Mouse (Mus musculus) brain, embryonic 14.5 days (tissue): ENCODE results near the gene Anxa1. TPM values are rescaled to one million over a fixed set of nuclear protein-coding genes. Genes with fewer than 3 reads are reported as not detected.

Experiments
- DNase-seq: peaks from one replicate; pipeline ENCODE4 v3.0.0-alpha.2; 2011; ENCODE audit warnings: low read depth
- CTCF ChIP-seq: fragments of 200-500 bp; IDR thresholded peaks from 2 replicates; pipeline ENCODE4 v1.5.1; 2012; ENCODE audit warnings: inconsistent platforms, mild to moderate bottlenecking, moderate library complexity, borderline replicate concordance; ENCODE audit not compliant: insufficient read depth, insufficient read length; ENCODE audit errors: extremely low read depth
- POLR2A ChIP-seq: fragments of 200-500 bp; IDR thresholded peaks from 2 replicates; pipeline ENCODE4 v1.6.1; 2012; ENCODE audit warnings: mild to moderate bottlenecking, inconsistent platforms, borderline replicate concordance; ENCODE audit not compliant: poor library complexity, insufficient read depth, insufficient read length, severe bottlenecking; ENCODE audit errors: extremely low read depth
- polyA plus RNA-seq: library from polyadenylated mRNA; depleted of rRNA; stranded (reverse); fragments of >200 nt; gene quantifications from 2 replicates; pipeline ENCODE4 v1.2.3, GENCODE M21; 2012

Gene Anxa1
- polyA plus RNA-seq, 1 experiment = 4.9 TPM

DNA sequence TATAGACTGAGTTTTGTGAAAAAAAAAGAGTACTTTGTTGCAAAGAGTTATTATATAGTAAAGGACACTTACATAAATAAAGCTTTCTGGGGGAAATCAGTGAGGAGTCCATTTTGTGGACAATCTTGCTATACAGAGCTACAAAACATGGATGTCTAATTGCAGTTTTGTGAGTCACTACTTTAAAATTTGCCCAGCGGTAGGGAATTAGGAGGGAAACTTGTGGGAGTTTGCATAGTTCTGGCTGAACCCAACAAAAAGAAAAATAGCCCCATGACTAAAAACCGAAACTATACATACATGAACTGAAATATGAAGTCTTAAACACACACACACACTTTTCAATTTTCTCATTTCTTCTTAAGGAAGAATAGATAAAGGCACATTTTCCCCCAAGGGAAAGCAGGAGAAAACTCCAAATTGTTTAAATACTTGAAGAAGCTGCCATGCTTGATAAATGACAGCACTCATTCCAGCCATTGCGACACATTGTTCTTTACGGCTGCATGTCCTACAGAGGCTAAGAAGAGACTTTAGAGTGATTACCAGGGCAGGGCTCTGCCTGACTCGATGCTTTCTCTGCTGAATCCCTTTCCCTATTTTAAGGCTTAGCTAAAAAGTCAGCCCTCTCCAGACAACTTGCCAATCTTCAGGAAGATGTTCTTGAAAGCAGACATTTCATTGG is 11.9 kb upstream of the Anxa1 start:
- DNase-seq = no peak
- TF ChIP-seq POLR2A = no peak
- no peak for TF ChIP-seq CTCF

DNA sequence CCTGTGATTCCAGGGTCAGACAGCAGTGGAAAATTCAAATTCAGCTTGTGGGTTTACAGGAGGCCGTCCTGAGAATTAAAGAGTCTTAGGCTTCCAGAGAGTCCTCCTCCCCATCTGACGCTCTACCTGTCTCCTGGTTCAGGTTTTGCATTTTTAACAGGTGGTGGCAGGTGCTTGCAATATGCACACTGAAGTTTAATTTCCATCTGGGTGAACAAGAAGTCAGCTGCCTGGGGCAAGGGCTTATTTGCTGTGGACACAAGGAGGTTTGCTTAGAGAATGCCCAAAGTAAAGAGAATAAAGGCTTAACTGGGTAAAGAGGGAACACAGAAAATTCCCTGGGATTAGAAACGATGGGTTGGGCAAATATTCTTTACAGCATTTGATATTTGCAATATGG is 11.2 kb upstream of the Anxa1 start:
- peak; percentile 2 for DNase-seq
- TF ChIP-seq CTCF = no peak
- no peak for TF ChIP-seq POLR2A

DNA sequence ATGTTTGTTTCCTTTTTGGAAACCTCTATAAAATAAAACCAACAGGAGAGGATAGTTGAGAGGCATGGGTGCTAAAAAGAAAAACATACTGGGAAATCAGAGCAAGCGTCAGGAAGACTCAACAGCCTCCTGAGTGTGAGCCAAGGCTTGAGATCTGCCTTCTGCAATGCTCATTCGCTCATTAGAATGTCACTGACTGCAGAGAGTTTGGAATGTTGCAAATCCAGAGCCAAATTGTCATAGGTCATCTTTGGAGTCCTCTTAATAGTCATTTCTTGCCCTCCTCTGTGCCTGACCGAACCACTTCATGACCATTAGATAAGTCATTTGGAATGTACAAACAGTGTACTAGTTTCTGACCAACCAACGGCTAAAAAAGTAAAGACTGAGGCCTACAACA is 8.4 kb upstream of the Anxa1 start:
- no peak for DNase-seq
- TF ChIP-seq POLR2A (no peak), CTCF (no peak)

DNA sequence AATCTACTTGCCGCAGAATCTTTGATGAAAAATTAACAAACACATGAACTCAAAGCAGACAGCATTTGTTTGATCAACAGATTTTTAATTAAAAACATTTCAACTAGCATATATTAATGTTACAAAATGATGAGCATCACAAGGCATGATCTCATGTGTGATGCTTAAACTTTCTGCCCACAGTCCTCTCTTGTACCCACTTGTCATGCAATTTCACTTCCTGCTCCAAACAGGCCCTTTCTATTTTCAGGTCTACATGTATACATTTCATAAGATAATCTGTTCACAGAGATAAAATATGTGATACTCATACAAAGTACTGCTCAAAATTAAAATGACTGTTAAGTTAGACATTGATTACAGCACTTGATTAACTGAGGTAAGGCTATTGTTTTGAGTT is 6.3 kb upstream of the Anxa1 start:
- no peak for DNase-seq
- TF ChIP-seq POLR2A (no peak), CTCF (no peak)

DNA sequence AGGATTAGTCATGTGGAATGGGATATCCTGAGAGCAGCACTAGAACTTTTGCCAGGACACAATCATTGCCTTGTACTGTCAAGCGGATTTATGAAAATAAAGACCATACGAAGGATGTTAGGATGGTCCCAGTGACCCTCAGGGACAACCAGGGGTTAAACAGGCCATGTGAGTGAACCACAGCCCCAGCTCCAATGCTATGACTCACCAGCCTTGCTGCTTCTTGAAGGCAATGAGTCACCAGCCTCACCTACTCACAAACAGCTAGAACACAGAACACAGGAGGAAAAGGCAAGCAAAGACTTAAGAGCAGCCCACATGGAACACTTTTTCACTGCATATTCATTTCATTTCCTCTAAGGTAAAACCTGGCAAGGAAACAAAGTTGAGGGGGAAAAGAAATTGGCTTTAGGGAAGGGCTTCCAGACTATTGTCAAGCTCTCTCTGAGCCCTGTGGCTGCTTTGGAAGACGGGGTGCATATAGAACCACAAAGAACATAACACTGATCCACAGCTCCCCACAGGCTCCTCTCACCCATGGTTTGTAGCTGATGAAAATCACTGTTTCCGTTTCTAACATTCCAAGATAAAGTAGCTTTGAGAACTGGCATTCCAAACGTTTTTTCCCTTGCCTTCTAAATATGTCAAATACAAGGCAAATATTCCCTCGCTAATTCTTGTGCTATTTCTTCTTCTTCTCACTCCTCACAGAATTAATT is 3.0 kb upstream of the Anxa1 start:
- TF ChIP-seq CTCF (no peak), POLR2A (no peak)
- DNase-seq = no peak

DNA sequence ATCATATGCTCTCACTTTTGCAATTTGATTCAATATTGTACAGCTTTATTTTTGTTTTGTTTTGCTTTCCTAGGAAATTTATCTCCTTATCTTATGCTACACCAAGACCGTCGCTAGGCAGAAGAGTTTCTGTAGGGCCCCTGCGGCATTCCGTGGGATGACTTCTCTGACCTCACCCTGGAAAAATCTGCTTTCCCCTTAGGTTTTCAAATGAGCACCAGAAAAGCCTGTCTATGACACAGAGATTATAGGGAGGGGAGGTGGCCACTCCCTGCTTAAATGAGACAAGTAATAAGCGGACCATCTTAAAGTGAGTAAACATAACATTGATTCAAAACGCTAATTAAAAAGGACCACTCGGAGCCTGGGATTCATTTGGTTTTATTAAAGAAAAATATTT is 1.0 kb downstream of the Anxa1 start:
- no peak for TF ChIP-seq CTCF
- no peak for TF ChIP-seq POLR2A
- no peak for DNase-seq

DNA sequence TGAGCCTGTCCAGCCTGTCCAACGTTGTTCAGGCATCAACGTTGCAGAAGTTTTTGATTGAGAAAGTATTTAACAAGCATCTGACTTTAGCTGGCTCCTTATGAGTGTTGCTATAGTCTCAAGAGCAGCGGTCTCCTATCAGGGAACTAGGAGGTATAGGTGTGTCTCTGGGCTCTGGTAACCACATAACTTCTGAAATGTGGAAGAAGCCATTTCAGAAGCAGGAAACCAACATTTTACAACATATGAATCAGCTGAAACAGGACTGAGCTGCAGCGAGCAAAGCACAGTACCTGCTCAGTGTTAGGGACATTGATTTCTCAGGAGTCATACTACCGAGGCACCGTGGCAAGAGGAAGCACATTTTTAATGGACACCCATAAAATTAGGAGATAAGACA is 1.5 kb downstream of the Anxa1 start:
- TF ChIP-seq CTCF (no peak), POLR2A (no peak)
- DNase-seq = no peak

DNA sequence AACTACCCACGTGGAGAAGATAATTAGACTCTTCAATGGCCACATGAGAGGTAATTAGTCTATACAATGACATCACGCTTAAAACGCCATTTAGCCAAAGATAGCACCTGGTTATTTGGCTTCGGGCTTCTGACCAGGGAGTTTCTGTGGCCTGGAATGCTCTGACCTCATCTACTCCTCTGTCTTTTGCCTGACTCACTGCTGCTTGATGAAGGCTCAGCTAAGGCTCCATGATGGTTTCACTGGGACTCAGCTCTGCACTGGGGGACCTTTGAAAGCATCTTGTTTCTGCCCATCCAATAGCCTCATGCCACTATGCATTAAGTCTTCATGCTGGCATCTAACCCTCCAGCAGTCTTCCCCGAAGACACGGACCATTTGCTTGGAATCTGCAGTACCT is 2.5 kb downstream of the Anxa1 start:
- DNase-seq = peak; percentile 5
- no peak for TF ChIP-seq CTCF
- TF ChIP-seq POLR2A = no peak

DNA sequence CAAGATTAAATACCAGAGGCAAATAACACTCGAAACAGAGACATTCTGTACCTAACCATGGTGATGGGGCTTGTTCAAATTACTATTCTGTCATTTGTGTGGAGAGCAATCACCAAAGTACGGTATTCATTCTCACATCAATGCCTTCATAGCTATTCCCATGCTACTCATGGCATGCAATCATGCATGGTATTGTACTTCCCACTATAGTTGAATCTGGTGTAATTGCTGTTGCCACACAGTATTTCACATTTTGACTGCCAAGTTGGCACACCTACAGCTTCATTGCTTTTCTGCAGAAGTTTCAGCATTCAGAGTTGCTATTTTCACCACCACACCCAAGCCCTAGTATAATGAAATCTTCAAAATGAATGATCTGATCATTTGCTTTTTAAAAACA is 4.4 kb downstream of the Anxa1 start:
- TF ChIP-seq CTCF (no peak), POLR2A (no peak)
- peak; percentile 81 for DNase-seq

DNA sequence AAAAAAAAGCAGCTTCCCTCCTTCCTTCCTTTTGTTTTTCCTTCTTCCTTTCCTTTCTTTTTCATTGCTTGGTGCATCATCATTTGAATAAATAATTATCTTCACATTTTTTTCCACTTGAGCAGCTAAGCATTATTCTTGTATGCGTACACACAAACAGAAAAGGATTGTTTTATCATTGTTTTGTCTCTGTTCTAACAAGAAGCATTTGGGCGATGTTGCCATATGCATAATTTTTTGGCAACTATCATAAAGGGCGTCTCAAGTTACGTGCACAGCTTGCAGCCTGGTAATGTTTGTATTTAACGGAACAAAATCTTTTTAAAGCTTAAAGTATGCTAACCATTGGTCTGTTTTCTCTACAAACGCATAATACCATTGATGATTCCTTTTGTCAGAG is 5.1 kb downstream of the Anxa1 start:
- DNase-seq = peak; percentile 67
- TF ChIP-seq CTCF = no peak
- no peak for TF ChIP-seq POLR2A

DNA sequence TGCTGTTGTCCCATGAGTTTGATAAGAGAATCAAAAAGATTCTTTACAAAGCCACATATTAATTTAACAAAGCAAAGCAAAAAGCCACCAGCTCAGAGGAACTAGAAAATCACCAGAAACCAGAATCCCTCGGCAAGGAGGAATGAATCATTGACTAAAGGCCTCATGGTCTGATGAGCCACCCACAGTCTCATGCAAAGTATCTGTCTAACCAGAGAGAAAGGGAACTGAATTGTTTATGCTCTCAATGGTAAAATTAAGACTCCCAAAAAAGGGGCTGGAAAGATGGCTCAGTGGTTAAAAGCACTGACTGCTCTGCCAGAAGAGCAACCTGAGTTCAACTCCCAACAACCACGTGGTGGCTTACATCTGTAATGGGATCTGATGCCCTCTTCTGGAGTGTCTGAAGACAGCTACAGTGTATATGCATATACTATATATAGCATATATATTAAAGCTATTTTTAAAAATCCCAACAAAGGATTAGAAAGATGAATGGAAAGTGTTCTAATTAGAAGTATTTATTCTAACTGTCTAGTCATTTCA is 9.5 kb downstream of the Anxa1 start:
- no peak for TF ChIP-seq CTCF
- no peak for TF ChIP-seq POLR2A

DNA sequence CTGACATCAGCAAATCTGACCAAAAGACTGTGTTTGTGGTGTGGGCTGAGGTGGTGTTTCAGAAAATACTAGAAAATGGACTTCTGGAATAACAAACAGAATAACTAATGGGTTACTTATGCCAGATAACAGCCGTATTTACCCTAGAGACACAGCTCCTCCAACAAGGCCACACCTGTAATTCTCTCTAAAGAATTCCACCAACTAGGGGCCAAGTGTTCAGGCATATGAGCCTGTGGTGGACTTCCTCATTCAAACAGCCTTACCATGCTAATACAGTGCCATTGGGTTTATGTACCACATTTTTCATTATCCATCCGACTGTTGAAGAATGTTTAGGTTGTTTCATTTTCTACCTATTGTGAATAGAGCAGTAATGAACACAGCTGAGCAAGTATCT is 20.6 kb downstream of the Anxa1 start:
- no peak for TF ChIP-seq POLR2A
- no peak for TF ChIP-seq CTCF
- no peak for DNase-seq

More for the DNA sequence above, 9.5 kb downstream of the Anxa1 start:
- no peak for DNase-seq

DNA sequence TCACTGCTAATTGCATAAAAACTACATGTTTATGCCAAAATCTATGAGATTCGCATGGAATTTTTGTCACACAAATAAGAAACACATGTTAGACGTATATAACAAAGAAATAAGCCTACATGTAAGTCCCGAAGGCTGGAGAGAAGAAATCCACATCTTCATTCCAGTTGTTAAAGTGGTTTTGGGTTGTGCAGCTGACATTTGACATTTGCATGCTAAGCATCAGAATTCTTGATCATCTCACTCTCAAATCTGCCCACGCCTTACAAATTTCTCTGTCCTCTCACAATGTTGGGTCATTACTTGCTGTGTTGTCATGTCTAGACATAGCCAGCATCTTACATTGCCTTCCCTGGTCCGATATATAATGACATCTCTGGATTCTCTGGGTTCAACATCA is 24.2 kb downstream of the Anxa1 start:
- DNase-seq = no peak
- no peak for TF ChIP-seq CTCF
- TF ChIP-seq POLR2A = no peak

DNA sequence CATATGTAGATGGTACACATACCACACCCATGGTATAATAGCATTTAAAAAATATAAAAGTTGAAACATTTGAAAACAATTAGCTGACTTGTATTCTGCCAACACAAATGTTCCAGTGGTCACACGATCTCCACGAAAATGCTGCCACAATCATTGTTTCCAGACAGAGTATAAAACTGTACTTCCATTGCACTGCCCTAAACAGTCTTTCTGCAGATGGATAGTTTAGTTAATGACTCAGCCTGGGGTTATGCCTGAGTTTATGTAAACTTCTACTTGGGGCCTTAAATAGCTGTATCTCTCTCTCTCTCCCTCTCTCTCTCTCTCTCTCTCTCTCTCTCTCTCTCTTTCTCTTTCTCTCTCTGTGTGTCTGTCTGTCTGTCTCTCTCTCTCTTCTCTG is 24.7 kb downstream of the Anxa1 start:
- no peak for TF ChIP-seq CTCF
- TF ChIP-seq POLR2A = no peak
- DNase-seq = no peak
